Mouse (Mus musculus): ENCODE measurements around the gene Nop9. TPM values are rescaled to one million over a fixed set of nuclear protein-coding genes. Genes with fewer than 3 reads are reported as not detected.

The Nop9 gene
- polyA plus RNA-seq, 1 experiment: 21.7 TPM

DNA sequence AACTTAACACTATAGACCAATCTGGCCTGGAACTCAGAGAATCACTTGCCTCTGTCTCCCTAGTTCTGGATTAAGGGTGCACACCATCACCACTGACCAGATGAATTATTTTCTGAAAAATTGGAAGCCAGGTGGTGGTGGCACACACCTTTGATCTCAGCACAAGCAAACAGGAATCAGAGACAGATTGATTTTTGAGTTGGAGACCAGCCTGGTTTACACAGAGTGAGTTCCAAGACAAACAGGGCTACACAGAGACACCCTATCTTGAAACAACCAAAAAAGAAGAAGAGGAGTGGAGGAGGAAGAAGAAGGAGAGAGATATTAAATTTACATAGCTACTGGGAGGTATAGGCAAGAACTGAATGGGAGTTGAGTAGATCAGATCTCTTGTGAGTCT lies 19.2 kb upstream of the Nop9 start:
- DNase-seq (ENCODE audit: low read depth, low spot score): no peak

DNA sequence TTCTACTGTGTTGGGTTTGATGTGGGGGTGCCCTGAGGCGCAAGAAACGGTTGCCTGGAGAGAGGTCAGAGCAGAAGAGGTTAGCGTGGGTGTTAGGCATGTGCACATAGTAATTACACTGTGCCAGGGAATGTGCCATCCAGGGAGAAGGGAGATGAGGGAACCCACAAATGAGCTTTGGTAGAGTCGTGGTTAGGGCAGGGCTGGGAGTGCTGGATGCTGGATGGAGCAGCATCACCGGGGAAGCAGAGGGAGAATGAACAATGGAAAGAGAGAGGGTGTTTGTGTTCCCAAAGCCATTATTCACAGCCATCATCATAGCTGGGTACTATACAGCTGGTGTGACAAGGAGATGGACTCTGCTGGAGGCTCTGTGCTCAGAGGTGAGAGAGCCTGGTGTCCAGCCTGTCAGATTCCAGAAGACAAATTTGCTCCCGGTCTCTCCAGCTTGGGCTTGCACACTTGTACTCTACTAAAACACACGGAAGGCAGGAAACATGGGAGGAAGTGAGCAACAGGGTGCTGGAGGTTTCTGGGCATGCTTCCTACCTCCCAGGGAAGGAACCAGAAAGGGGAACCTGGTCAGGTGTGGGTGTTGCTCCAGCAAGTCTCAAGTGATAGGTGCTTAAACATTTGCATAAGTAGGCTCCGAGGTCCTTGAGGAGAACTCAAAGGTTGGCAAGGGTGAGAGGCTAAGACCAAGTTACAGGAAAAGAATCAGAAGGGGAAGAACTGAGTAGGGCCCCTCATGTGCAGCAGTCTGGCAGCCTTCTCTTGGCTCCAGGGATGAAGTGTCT lies 17.4 kb upstream of the Nop9 start:
- WGBS: 65% methylated on average over 8 of the region's 8 CpGs
- DNase-seq (ENCODE audit: low read depth, low spot score): no peak

DNA sequence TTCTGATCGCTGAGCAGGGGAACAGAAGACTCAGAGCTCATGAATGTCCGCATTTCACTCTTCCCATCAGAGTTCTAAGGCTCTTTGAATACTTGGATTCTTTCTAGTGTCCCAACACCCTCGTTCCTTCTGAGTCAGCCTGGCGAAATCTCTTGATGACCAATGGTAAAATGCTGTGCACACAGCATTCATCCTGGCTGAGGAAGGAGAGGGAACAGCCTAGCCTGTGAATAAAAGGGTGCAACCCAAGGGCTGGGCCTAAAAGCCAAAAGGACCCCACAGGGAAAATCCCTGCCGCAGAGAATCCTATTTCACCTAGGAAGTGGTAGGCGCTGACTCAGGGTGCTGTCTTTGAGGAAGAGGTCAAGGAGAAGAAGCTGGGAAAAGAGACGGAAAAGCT lies 15.4 kb upstream of the Nop9 start:
- WGBS: 82% methylated on average over 7 of the region's 7 CpGs

DNA sequence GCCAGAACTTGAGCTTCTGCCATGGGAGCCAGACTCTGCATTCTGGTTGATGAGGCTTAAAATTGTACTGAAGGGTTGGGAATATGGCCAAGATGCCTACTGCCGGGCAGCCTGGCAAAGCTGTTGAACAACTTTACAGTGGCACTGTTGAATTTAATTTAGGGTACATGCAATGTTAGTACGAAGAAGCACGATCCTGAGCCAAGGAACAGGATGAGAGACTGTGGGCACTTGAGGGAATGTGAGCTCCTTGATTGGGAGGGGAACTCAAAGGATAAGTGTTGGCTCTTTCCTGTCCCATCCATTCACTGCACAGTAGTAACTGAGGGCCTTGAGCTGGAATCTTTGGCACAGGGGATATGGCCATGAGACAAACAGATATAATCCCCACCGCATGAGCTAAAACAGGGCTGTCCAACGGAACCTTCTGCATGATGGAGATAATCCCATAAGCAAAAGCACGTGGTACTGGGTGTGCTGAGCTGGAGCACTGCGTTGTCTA lies 14.9 kb upstream of the Nop9 start:
- no peak for DNase-seq (ENCODE audit: low read depth, low spot score)
- 73% methylated on average over 7 of the region's 7 CpGs for WGBS

More for the DNA sequence above, 15.4 kb upstream of the Nop9 start:
- no peak for DNase-seq (ENCODE audit: low read depth, low spot score)

DNA sequence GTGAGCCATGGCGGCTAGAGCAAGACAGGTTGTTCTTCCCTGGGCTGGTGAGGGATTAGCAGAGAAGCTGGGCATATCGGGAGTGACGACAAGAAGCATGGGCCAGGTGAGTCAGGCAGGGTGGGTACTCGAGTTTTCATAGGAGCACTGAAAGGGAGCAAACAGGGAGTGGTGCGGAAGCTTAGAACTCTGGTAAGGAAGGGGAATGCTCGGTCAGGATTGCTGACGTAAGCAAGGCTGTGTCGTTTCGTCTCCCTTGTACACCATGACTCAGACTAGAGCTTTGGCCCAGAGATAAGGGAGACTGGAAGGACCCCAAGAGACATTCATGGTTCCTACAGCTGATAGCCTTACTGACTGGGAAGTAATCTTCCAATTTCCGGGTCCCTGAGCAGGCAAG lies 11.6 kb upstream of the Nop9 start:
- no peak for DNase-seq (ENCODE audit: low read depth, low spot score)

DNA sequence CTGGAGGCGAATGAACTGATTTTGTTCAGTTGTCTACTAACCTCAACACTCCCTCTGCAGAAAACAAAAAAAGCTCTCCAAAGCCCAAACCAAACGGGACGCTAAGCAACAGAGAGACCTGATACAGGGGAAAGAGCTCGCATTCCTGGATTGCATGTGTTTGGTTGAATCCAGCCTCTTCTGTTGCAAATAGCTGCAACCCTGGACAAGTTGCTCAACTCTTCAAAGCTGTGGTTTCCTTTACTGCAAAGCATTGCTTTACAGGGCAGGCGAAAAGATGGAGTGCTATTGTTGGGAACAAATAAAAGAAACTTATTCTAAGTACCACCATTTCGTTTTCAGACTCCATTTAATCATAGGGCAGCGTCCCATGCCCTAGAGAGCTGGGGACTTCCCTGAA lies 10.6 kb upstream of the Nop9 start:
- WGBS: 43% methylated on average over 7 of the region's 7 CpGs
- DNase-seq (ENCODE audit: low read depth, low spot score): no peak

More for the DNA sequence above, 11.6 kb upstream of the Nop9 start:
- 51% methylated on average over 10 of the region's 10 CpGs for WGBS

DNA sequence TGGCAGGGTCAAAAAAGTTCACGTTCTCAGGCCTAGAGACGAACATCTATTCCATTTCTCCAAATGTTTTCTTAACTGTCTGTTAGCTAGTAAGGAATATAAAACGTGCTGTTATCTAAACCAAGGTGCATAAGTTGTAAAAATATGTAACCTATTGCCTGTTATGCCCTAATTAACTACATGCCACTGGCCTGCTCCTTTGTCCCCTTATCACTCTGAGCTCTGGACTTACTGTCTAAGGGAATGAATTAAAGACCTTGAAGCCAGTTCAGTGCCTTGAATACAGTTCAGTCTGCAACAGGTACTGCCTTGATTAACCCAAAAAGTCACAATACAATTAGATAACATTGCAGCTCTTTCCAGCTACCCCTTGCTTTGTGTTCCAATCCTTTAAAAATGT lies 10.2 kb upstream of the Nop9 start:
- WGBS: 17% methylated on average over 3 of the region's 3 CpGs
- no peak for DNase-seq (ENCODE audit: low read depth, low spot score)

DNA sequence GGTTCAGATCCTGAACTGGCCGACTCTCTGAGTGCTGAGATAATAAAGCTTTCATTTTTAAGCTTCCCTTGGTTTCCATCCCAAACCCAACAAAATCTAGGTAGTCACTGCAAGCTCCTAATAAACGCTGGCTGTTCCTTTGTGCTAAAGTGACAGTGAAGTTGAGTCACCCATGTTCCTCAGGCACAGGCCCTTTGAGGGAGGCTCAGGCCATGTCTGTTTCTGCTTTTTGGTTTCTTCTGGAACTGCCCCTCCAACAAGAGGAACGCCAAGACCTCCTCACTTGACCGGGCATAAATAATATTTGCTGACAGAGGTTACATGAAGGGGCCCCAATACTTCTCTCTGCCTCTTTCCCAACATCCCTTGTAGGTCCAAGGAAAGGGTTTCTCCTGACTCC lies 9.7 kb upstream of the Nop9 start:
- 31% methylated on average over 4 of the region's 4 CpGs for WGBS
- no peak for DNase-seq (ENCODE audit: low read depth, low spot score)

DNA sequence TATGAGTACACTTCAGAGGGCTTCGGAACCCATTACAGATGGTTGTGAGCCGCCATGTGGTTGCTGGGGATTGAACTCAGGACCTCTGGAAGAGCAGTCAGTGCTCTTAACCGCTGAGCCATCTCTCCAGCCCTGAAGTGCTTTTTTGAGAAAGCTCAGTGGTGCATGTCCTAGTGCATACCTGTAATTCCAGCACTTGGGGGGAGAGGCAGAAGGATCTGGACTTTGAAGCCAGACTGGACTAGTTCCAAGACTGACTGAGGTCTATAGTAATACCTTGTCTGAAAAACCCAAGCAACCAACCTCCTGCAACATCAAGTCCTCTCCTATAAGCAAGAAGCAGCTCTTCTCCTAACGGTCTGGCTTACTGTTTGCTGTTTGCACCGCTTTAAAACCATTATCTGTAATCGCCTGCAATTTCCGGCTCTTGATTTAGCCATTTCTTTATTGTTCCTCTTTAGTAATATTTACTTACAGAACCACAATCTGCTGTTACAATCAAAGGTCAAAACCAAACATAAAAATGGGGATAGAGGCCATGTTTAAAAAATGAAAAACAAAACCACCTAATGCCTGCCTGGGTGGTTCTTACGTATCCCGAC lies 8.3 kb upstream of the Nop9 start:
- WGBS: 43% methylated on average over 9 of the region's 9 CpGs
- no peak for DNase-seq (ENCODE audit: low read depth, low spot score)

DNA sequence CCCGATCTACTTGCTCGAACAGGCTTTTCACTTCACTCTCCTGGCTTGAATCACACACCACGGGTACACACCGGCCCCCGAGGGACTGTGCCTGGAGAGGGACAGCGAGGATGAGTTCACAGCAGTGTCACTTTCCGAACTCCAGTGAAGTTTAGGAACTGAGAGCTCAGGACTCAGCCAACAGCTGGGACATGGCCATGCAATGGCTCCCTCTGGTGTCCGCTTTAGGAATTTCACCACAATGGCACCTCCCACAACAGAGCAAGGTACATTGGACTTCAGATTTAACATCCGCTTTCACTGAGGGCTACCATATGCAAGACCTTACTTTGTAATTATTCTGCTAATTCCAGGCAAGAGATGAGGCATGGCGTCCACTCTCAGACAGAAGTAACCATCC lies 1.8 kb upstream of the Nop9 start:
- 16% methylated on average over 10 of the region's 10 CpGs for whole genome bisulfite sequencing
- DNase-seq (ENCODE audit: low read depth, low spot score): no peak

DNA sequence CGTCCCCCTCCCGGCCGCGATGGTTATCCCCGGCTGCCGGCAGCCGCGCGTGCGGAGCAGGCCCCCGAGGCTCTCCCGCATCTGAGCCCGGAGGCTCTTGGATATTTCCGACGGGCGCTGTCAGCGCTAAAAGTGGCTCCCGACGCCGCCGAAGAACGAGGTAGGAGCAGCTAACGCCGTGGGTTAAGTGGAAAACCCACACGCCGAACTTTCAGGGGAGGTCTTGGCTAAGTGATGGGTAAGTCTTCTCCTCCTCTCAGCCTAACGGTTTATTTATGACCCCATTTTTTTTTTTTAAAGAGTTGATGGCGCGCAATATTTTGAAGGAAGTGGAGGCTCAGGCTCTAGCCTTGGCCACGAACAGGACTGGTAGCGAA lies 356 bp downstream of the Nop9 start:
- no peak for DNase-seq (ENCODE audit: low read depth, low spot score)
- WGBS: under 1% methylated on average over 31 of the region's 31 CpGs

DNA sequence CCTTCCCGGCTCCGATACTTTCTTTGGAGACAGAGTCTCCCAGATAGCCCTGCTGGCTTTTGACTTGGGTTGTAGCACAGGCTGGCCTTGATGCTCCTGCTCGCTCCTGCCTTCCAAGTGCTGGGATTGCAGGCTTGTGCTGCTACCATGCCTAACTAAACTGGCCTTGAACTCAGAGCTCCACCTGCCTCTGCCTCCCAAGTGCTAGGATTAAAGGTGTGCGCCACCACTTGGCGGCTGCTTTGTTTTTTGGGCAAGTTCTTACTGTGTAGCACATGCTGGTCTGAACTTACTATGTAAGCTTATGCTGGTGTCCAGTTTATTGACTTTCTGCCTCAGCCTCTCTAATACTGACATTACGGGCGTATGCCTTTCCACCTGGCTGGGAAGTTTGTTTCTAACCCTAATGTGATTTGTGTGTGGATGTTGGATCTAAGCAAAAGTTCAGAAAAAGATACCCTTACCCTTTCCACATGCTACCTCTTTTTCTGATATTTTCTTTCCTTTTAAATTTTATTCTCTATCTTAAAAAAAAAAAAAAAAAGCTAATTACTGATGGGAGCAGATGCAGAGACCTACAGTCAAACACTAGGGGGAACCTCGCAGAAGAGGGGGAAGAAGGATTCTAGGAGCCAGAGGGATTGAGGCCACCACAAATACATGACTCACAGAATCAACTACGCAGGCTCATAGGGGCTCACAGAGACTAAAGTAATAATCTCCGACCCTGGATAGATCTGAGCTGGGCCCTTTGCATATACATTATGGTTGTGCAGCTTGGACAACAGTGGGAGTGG lies 1.8 kb downstream of the Nop9 start:
- WGBS: 86% methylated on average over 10 of the region's 10 CpGs
- DNase-seq (ENCODE audit: low read depth, low spot score): no peak

DNA sequence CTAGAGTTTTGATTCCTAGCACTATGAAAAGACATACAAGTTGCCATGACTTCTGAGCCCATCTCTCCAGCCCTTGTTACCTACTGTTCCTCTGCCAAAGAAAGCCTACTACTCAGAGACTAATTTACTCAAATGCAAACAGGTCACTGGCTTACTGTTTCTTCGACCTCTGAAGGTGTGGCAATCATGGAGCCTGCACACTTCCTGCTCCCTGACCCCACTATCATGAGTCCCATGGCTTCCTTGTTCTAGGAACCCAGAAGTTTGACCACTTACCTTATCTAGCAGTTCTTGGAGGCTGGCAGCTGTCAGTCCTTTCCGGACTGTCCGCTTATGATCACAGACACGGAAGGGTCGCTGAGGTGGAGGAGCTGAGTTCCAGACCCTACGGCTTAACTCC lies 12.1 kb downstream of the Nop9 start:
- no peak for DNase-seq (ENCODE audit: low read depth, low spot score)
- 44% methylated on average over 6 of the region's 6 CpGs for WGBS

DNA sequence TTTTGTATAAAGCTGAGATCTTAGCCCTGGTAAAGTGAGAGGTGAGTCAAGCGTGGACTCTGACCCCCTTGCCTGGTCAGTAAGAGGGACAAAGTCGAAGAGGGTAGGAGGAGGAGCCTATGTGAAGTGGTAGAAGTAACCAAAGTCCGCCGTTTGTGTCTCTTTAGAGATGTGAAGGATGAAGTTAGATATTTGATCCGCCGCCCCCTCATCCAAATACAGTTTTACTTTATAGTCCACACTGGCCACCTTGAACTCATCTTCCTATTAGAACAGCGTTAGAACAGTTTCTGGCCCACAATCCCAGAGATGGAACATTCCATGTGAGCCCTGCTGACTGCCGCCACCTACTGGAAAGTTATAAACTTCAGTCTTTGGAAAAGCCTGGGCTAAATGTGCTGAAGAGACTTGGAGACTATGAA lies 12.9 kb downstream of the Nop9 start, which contains the start of gene Cideb:
Cideb (minus strand) TSS at position 96 of the 422 bp plus-strand sequence.
- no peak for DNase-seq (ENCODE audit: low read depth, low spot score)
- WGBS: 3% methylated on average over 8 of the region's 8 CpGs

DNA sequence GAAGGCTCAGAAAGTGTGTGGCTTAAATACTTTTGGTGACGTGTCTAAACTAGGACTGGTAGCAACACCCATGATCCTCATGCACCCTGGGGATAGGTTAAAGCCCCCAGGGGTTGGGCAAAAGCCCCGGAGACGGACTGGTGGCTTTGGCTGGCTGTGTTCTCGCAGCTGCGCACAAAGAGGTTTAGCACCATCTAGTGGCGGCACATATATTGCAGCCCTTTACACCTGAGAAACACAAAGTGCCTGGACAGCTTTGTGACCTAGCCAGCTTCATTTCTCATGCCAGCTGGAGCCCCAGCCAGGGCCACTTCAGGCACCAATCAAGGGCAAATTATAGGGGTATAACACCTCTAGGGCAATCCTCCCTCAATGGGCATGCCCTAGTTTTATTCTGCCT lies 14.7 kb downstream of the Nop9 start:
- peak; percentile 43 for DNase-seq (ENCODE audit: low read depth, low spot score)
- 1% methylated on average over 6 of the region's 6 CpGs for WGBS

DNA sequence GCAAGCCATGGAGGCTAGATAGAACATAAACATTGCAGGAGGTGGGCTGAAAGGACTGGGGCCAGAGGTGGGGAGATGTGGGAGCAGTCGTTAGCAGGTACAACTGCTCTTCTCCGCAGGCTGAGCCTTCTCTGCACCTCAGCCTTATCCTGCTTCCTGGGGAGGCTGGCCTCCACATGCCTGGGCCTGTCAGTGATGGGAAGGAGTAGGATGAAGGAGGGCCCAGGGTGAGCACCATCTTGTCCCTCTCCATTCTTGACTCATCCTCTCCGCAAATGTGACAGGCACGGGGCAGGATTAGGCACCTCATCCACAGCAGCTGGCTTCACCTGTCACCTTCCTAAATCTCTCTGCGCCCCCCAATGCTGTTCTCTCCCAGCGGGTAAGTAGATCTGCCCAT lies 15.7 kb downstream of the Nop9 start, which contains the start of gene Ltb4r2:
Ltb4r2 (plus strand) TSS at position 266 of the 400 bp plus-strand sequence.
- DNase-seq (ENCODE audit: low read depth, low spot score): no peak
- WGBS: 93% methylated on average over 6 of the region's 6 CpGs

DNA sequence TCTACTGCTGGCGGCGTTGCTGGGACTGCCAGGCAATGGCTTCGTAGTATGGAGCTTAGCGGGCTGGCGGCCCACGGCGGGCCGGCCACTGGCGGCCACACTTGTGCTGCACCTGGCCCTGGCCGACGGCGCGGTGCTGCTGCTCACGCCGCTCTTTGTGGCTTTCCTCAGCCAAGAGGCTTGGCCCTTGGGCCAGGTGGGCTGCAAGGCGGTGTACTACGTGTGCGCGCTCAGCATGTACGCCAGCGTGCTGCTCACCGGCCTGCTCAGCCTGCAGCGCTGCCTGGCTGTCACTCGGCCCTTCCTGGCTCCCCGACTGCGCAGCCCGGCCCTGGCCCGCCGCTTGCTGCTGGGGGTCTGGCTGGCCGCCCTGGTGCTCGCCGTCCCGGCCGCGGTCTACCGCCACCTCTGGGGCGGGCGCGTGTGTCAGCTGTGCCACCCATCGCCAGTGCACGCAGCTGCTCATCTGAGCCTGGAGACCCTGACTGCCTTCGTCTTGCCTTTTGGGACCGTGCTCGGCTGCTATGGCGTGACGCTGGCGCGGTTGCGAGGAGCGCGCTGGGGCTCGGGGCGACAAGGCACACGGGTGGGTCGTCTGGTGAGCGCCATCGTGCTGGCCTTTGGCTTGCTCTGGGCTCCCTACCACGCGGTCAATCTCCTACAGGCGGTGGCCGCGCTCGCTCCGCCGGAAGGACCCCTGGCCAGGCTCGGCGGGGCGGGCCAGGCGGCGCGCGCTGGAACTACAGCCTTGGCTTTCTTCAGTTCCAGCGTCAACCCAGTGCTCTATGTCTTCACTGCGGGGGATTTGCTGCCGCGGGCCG lies 16.7 kb downstream of the Nop9 start:
- no peak for DNase-seq (ENCODE audit: low read depth, low spot score)
- 2% methylated on average over 77 of the region's 77 CpGs for WGBS

DNA sequence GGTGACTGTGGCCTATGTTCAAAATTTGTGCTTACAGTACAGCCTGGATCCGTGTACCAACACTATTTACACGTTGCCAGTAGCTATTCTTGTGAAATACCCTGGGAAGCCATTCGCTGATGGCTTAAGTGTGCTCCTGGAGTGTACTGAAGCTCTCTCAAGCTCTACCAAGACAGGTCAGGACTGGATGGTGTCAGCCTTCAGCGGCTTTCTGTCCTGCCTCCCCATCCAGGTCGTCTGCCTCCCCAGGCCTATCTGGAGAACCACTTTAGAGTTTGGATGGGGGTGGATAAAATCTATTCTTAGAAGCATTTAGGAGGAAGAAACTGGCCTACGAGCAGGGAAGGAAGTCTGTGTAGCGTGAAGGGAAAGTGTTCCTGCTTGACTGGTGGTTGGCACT lies 17.7 kb downstream of the Nop9 start:
- no peak for DNase-seq (ENCODE audit: low read depth, low spot score)

DNA sequence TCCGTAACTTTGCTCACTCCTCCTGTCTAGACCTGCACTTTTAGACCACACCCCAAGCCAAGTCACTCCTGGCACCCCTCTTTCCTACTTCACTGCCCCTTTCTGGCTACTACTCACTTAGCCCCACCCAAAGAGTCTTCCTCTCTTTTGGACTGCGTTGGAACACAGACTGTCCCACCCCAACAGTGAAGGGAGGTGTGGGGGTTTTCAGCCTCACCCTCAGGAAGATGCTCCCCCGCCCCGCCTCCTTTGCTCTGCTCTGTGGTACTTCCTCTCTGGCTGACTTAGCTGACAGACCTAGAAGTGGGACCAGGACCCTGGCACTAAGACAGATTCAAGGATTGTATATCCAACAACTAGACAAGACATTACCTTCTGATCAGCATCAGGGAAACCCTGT lies 20.2 kb downstream of the Nop9 start, which contains the start of gene Ltb4r1:
Ltb4r1 (plus strand) TSS at position 267 of the 400 bp plus-strand sequence.
- DNase-seq (ENCODE audit: low read depth, low spot score): no peak
- WGBS: 54% methylated on average over 4 of the region's 4 CpGs

More for the DNA sequence above, 17.7 kb downstream of the Nop9 start:
- WGBS: 55% methylated on average over 7 of the region's 7 CpGs
